Mouse (Mus musculus) naive thymus-derived CD4-positive, alpha-beta T cell, adult 2 months (primary cell): ENCODE measurements at regions not wholly inside any gene's neighbourhood (a gene's known extent, or its start where the extent isn't known, plus 50 kb on each side); places are given as distances from the start of the nearest gene placed in this dataset.

Experiments used
- DNase-seq: peaks from one replicate; pipeline ENCODE4 v3.0.0-alpha.2; 2011; ENCODE audit warnings: low read depth

GRCm38 (mm10) chr1:155472112-155472955 is 55.1 kb upstream of the Xpr1 start:
- no peak for DNase-seq

DNA sequence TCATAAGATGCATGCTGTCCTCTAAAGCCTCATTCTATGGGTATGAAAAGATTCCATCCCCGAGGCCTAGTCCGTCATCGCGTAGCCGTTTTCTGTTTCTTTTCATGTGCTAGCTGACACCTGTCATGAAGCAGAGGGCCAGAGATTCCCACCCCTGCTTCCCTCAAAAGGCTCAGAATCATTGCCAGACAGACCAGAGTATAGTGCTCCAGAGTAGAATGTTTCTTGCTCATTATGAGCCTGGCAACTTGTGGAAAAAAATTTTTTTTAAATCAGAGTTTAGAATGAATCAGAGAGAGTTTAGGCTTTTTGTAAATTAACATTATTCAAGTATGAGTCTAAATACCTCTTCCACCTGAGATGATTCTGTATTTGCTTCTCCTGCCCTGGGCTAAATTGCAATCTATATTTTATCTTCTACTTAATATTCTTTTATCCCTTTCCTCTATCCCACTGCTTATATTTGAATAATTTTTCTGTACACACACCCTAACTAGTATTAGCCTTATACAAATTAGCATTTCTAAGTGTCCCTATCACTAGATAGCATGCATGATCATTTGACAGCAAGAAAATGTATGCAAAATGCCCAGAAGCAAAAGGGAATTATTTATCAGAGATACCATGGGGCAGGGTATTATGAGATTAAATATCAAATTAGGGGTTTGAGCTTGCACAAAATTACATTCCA is 55.9 kb upstream of the Xpr1 start:
- no peak for DNase-seq

DNA sequence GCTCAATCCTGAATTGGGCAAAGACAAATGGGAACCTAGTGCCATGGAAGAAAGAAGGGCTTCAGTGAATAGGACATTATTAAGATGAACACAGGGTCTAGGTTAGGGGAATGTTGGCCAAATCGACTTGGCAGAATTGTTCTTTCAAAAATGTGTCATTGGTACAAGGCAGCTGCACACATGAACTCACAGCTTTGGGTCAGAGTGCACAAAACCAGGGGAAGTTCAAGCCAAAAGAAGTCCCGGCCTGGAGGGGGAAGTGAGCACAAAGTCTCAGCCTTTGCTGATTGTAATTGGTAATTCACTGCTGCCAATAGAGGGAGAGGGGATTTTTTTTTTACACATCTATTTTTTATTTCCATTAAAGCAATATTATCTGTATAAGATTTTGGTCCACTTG is 57.8 kb upstream of the Xpr1 start:
- no peak for DNase-seq

- peak; percentile 45 for DNase-seq
Observed at GRCm38 (mm10) chr1:155476237-155476636, 59.0 kb upstream of the Xpr1 start.

DNA sequence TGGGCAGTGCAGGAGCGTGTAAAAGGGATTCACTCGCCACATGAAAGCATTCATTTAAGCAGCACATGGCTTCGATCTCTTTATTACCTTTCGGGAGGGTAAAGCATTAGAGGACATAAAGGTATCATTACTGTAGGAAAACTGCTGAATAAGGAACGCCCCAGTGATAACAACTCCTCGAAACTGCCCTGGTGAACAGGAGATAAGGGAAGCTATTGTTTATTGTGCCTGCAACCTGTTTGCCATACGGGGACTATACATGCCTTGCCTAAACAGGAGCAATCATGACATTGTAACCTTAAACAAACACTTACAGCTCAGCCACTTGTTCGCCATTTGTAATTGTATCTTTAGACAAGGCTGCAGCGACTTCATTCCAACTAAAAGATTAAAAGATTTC is 64.9 kb upstream of the Xpr1 start:
- DNase-seq, result no peak

GRCm38 (mm10) chr1:155482760-155483159 is 65.5 kb upstream of the Xpr1 start:
- DNase-seq, result no peak

GRCm38 (mm10) chr1:155483693-155484092 is 66.5 kb upstream of the Xpr1 start:
- peak; percentile 29 for DNase-seq

DNA sequence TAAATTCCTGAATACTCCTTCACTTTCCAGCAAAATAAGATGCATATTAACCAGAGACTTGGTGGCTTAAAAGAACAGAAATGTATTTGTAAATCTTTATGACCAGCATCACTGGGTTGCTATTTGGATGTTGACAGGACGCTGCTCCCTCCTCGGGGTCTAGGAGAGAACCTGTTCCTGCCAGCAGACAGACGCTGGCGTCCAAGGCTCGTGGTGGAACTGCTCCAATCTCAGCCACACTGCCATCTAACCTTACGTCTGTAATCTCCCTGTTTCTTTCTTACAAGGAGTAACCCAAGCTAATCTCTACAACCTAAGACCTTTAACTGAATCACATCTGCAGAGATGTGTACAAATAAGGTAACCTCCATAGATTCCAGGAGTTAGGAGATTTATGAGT is 70.1 kb upstream of the Acbd6 start:
- no peak for DNase-seq

- no peak for DNase-seq
Observed at GRCm38 (mm10) chr1:155488966-155489661, 68.8 kb upstream of the Acbd6 start.

DNA sequence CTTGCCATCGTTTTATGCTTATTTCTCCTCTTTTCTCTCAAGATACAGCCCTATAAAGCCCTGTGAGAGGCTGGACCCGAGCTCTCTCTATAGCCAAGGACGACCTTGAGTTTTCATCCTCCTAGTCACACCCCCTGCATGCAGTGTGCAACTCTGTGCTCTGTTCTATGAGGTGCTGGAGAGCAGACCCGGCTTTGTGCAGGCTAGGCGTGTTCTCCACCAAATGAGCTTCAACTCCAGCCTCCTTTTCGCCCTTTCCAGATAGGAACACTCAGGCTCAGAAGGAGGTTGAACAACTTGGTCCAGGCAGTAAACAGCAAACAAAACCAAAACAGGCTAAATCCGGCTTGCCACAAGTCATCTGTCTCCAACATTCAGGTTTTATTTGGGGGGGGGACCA is 67.8 kb upstream of the Acbd6 start:
- no peak for DNase-seq

GRCm38 (mm10) chr1:155491205-155492026 is 66.5 kb upstream of the Acbd6 start:
- no peak for DNase-seq

- no peak for DNase-seq
Observed at GRCm38 (mm10) chr1:155493333-155493732, 64.6 kb upstream of the Acbd6 start.

- DNase-seq, result no peak
Observed at GRCm38 (mm10) chr1:155493799-155494198, 64.1 kb upstream of the Acbd6 start.

GRCm38 (mm10) chr1:155494347-155494746 is 63.6 kb upstream of the Acbd6 start:
- no peak for DNase-seq

DNA sequence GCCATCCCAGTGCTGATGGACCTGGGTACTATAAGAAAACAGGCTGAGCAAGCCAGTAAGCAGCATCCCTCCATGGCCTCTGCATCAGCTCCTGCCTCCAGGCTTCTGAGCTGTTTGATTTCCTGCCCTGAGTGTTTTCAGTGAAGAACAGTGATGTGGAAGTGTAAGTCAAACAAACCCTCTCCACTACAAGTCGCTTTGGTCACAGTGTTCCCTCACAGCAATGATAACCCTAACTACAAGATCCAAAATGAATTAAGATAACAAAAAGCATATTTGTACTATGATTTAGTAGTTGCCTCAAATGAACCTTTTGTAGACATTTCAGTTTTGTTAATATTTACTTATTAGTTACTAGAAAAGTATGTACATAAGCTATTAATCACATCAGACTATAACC is 58.2 kb upstream of the Acbd6 start:
- no peak for DNase-seq

- DNase-seq, result no peak
Observed at GRCm38 (mm10) chr1:155502867-155503266, 55.1 kb upstream of the Acbd6 start.

- DNase-seq, result no peak
Observed at GRCm38 (mm10) chr1:155504581-155505328, 53.2 kb upstream of the Acbd6 start.

DNA sequence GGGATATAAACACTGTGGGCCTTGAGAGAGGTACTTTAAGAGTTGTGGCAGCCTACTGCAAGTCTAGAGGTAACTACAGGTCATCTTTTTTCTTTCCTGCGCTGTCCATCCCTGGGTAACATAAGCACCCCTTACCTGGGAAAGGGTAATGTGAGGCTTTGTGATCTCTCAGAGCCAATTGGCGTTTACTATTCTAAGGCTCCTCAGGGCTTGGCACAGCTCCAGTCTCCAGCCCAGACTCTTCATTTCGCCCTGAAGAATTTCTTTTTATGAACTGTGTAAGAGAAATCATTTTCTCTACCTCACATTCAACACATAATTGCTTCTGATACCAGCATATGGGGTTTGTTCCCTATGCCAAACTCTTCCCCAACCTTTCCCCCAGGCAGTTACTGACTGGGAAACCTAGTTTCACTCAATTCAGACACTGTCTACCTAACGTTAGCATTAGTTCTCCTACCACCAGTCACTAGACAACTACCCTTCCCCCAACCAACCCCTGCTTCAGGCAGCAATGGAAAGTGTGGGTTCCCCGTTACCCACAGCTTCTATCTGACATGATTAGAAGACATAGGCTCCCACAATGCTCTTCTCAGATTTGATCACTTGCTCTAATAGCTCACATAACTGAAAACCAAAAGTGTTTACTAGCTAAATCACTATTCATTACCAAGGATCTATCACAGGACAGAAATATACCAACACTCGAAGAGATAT is 52.4 kb upstream of the Acbd6 start:
- DNase-seq, result no peak
